19 mouse cellular contexts compared by ENCODE assay signal in the genomic region with DNA sequence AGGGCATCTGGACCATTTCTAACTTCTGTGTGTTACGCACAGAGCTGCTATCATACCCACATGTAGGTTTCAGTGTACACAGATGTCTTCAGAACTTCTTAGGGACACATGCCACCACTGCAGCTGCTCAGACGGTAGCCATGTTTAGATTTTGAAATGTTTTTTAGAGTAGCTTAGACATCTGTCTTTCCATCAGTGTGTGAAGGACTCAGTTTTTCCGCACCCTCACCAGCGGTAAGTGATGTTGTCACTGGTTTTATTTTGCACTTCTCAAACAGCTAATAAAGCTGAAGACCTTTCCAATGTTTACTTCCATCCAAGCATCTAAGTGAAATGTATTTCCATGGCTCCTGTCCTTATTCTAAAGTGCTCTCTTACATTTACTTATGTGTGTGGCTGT. TPM values are rescaled to one million over a fixed set of nuclear protein-coding genes. Genes with fewer than 3 reads are reported as not detected.
"Had no signal": no experiment of that assay in that cellular context is flagged by ENCODE, and none has a peak within 500 bp of the region (broad histone marks: within the 10 kb centered on the region; RNA-seq: fewer than 3 reads in every experiment).

No protein-coding gene starts in this region.

- H3K9me3 ChIP-seq: neural tube, embryonic 13.5 days; neural tube, embryonic 15.5 days; stomach, embryonic 15.5 days had no signal

- H3K4me2 ChIP-seq: neural tube, embryonic 13.5 days; neural tube, embryonic 15.5 days; stomach, embryonic 15.5 days had no signal

- H3K27ac ChIP-seq: neural tube, embryonic 13.5 days; neural tube, embryonic 15.5 days; stomach, embryonic 15.5 days; stomach, postnatal 0 days had no signal

- H3K4me3 ChIP-seq: neural tube, embryonic 13.5 days; neural tube, embryonic 15.5 days; stomach, embryonic 15.5 days had no signal

- H3K27me3 ChIP-seq: neural tube, embryonic 13.5 days; neural tube, embryonic 15.5 days; stomach, embryonic 15.5 days had no signal

- H3K4me1 ChIP-seq: neural tube, embryonic 13.5 days; neural tube, embryonic 15.5 days; stomach, embryonic 15.5 days had no signal

- H3K9ac ChIP-seq: neural tube, embryonic 13.5 days; neural tube, embryonic 15.5 days; stomach, embryonic 15.5 days had no signal

- DNase-seq: retina, postnatal 1 day; right cerebral cortex, adult 18-20 months; right cerebral cortex, postnatal 14 days; right cerebral cortex, postnatal 25 days; right cerebral cortex, postnatal 4 days; spleen, adult 18-20 months; thymus, adult 18-20 months; thymus, adult 2 months; thymus, postnatal 14 days; thymus, postnatal 25 days; thymus, postnatal 36 days; thymus, postnatal 4 days had no signal

RNA-seq across cellular contexts. Expression of a gene that starts 33.6 kb away (rescaled TPM):
- polyA plus RNA-seq: small intestine, adult 2 months; stomach, embryonic 14.5 days; urinary bladder, adult 2 months had no signal
